Mouse (Mus musculus): ENCODE measurements around the gene Sergef. TPM values are rescaled to one million over a fixed set of nuclear protein-coding genes. Genes with fewer than 3 reads are reported as not detected.
"Not testable (repeated sequence)": the region's sequence is repeated elsewhere in the genome, so short reads cannot be mapped to it uniquely, and the experiment has no call there.

The Sergef gene
- total RNA-seq (2021) = 10 to 100 TPM; 57.3 to 61.3 TPM

- intact Hi-C loops (cut with DNase I) = loop anchor here (5.0 to 10.0 kb wide), 2 partner anchors 73 to 135 kb away; partner anchors contain the start of gene Saal1
- DNase-seq (ENCODE audit: extremely low spot score in 1 of 2, low spot score in 2 of 2) = peak; percentile 83 to 92
These were observed at the start of gene Sergef for GRCm38 (mm10) chr7:46639692-46640031. TSS of gene Sergef (minus strand) at chr7:46639807.

DNA sequence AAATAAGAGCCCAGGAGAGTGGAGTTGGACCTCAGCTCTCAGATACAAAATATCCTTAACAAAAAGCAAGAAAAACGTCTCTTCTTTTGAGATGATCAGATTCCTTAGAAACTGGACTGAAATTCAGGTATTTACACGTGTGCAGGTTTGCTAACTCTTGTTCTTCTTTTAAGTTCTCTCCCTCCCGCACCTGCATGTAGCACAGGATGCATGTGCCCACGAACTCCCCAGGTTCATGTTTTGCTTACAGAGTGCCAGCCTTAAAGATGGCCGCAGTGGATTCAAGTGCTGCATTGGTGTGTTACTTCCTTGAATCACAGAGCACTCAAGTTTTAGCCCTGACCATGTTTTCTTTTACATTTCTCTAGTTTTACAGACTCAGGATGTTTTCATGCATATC, 47.2 kb upstream of the Sergef start:
- intact Hi-C loops (cut with DNase I) = no loop called here
- DNase-seq (ENCODE audit: extremely low spot score in 1 of 2, low spot score in 2 of 2) = no peak

DNA sequence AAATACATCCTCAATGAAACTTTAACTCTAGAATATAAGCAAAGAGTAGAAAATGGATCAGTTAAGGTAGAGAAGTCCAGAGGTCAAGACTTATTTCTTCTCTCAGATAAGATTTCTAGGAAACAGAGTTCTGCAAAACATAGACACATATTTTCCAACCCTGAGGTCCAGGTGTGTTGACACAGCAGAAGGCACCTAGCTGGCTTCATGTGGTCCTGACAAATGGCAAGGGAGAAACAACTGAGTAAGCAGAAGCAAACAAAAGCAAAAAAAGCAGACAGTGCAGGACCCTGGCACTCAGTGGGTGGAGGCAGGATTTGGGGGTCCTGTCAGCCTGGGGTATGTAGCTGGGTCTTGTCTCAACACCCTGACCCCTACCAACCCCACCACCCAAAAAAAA, 41.1 kb upstream of the Sergef start:
- intact Hi-C loops (cut with DNase I) = no loop called here
- no peak for DNase-seq (ENCODE audit: extremely low spot score in 1 of 2, low spot score in 2 of 2)

DNA sequence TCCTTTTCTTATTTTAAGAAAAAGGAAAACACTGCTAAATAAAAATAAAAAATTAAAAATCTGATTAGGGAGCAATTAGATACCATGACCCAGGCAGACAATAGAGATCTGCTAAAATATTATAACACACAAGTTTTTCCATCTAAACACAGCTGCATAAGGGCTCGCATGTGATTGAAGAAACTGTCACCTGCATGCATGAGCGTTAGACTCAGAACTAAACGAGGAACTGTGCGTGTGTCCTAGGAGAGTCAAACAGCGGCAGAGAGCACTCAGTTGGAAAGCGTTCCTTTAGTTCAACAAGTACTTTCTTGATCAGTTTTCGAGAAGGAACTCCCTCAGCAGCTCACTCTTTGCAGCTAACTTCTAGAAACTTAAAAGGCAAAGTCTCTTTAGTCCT, 39.4 kb upstream of the Sergef start:
- DNase-seq (ENCODE audit: extremely low spot score in 1 of 2, low spot score in 2 of 2); intact Hi-C loops (cut with DNase I): not testable (repeated sequence)

DNA sequence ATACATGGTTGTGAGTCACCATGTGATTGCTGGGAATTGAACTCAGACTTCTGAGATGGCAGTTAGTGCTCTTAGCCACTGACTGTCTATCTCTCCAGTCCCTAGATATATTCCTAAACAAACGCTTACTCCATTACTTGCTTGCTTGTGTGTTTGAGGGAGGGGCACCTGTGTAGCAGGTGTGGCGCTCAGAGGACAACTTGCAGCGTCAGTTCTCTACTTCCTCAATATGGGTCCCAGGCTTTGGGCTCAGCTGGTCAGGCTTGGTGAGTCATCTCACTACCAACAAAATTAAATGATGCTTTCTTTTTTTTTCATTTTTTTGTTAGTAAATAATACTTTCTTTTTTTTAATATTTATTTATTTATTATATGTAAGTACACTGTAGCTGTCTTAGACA, 38.8 kb upstream of the Sergef start:
- intact Hi-C loops (cut with DNase I) = no loop called here
- DNase-seq (ENCODE audit: extremely low spot score in 1 of 2, low spot score in 2 of 2) = no peak

- intact Hi-C loops (cut with DNase I) = no loop called here
- no peak for DNase-seq (ENCODE audit: extremely low spot score in 1 of 2, low spot score in 2 of 2)
These were observed 37.3 kb upstream of the Sergef start for GRCm38 (mm10) chr7:46676808-46677360.

DNA sequence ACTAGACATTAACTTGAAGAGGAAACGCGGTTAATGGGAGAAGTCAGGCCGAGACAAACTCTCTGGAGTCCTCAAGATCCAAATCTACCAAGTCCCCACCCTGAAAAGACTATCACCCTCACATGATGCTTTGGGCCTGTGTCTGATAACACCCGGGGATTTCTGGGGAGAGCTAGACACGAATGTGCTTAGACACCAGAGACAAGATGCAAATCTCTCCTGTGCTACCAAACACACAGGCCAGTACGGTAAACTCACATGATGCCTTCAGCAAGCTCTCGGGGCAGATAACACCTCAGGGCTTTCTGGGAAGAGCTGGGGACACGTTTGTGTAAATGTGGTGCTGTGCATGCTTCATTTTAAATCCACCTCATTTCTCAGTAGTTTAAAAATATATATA, 36.3 kb upstream of the Sergef start:
- no peak for DNase-seq (ENCODE audit: extremely low spot score in 1 of 2, low spot score in 2 of 2)
- intact Hi-C loops (cut with DNase I) = no loop called here

- no peak for DNase-seq (ENCODE audit: extremely low spot score in 1 of 2, low spot score in 2 of 2)
- intact Hi-C loops (cut with DNase I) = no loop called here
These were observed 35.5 kb upstream of the Sergef start for GRCm38 (mm10) chr7:46675061-46675460.

- intact Hi-C loops (cut with DNase I) = no loop called here
These were observed 32.6 kb upstream of the Sergef start, which contains the start of gene Tph1 for GRCm38 (mm10) chr7:46672160-46672672. TSS of gene Tph1 (minus strand) at chr7:46672537.

GRCm38 (mm10) chr7:46667256-46667655, 27.6 kb upstream of the Sergef start:
- peak in 1 of 2 experiments; percentile 37 for DNase-seq (ENCODE audit: extremely low spot score in 1 of 2, low spot score in 2 of 2)
- intact Hi-C loops (cut with DNase I) = no loop called here

More at GRCm38 (mm10) chr7:46672160-46672672, 32.6 kb upstream of the Sergef start, which contains the start of gene Tph1:
- DNase-seq (ENCODE audit: extremely low spot score in 1 of 2, low spot score in 2 of 2) = no peak

- DNase-seq (ENCODE audit: extremely low spot score in 1 of 2, low spot score in 2 of 2) = peak in 1 of 2 experiments; percentile 31
- intact Hi-C loops (cut with DNase I) = no loop called here
These were observed 25.6 kb upstream of the Sergef start for GRCm38 (mm10) chr7:46665236-46665635.

DNA sequence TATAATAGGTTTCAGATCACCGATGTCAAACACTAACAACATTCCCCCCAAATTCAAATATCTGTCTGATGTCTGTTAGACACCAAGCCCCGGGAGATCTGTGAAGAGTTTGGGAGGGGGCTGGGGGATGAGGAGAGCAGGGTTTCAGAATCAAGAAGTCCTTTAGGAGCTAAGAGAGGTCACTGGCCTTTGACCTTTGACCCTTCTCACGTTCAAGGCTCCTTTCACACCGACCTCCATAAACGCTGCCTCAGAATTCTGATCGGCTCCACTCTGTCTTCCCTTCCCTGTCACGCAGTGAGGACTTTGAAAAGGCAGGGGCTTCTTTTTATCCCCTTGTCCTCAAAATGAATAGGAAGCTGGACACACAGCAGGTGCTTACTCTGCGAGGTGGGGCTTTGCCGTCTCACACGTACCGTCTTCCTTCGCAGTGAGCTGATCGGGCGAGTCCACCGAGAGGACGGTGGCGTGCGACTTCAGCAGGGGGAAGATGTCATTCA, 22.0 kb upstream of the Sergef start:
- no peak for DNase-seq (ENCODE audit: extremely low spot score in 1 of 2, low spot score in 2 of 2)
- intact Hi-C loops (cut with DNase I) = no loop called here

GRCm38 (mm10) chr7:46652279-46652678, 12.7 kb upstream of the Sergef start:
- intact Hi-C loops (cut with DNase I) = no loop called here
- DNase-seq (ENCODE audit: extremely low spot score in 1 of 2, low spot score in 2 of 2) = no peak

DNA sequence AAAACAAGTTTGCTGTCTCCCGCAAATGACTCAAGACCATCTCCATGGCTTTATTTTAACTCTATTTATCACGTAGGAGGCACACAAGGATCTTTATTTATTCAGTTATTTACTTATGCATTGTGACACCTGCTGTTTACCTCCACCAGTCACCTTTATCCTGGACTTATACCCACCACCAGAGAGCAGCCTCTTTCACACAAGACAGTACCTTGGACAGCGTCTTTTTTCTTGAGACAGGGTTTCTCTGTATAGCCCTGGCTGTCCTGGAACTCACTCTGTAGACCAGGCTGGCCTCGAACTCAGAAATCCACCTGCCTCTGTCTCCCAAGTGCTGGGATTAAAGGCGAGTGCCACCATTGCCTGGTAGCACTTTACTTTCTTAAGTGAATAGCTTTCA, 10.6 kb upstream of the Sergef start:
- DNase-seq (ENCODE audit: extremely low spot score in 1 of 2, low spot score in 2 of 2); intact Hi-C loops (cut with DNase I): not testable (repeated sequence)

DNA sequence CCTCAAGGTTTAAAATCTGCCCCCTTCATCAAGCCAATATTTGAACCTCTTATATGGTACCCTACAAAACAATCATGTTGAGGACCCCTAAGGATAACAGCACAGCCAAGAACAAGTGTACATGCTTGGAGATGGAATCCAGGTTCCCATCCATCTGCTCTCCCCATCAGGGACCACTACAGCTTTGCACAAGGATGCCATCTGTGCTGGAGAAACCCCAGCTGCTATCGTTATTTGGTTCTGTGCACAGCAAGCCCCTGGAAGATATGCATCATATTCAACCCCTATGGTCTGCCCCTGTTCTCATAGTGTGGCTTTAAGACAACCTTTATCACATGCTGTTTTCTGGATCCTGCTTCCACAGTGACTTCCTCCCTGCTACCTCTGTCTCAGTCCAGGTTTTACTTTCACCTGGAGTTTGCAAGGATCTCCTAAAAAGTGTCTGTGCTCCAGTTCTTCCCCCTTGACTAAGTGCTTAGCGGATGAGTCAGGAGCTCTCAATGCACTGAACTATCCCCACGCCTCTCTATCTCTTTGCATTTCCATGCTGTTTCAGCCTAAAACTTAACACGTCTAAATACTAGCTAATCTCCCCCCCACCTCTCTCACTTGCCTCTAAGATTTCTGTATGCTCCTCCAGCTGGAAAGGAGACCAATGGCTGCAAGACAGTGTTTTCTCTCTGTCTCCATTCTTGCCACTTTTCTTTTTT, 9.0 kb upstream of the Sergef start:
- intact Hi-C loops (cut with DNase I) = no loop called here
- no peak for DNase-seq (ENCODE audit: extremely low spot score in 1 of 2, low spot score in 2 of 2)

- intact Hi-C loops (cut with DNase I) = loop anchor here (5.0 kb wide), 1 partner anchor 69 kb away; the partner anchor contains the start of gene Saal1
- DNase-seq (ENCODE audit: extremely low spot score in 1 of 2, low spot score in 2 of 2) = no peak
These were observed 3.6 kb upstream of the Sergef start for GRCm38 (mm10) chr7:46643172-46643571.

DNA sequence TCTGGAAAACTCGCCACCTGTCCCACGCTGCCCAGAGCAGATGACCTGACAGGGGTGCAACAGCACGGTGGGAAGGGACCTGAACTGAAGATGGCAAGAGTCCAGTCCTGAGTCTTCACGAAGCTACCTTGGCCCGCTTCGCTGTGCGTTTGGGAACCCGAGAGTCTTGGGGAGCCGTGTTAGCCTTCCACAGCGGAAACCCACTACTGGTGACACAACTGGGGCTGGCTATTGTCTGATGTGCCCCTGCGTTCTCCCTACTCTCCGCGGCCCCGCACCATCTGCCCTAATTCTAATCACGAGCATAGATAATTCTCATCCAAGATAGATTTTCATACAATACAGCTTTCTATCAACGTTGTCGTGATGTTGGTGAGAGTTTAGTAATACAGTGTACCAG, 455 bp upstream of the Sergef start:
- peak in 1 of 2 experiments; percentile 31 for DNase-seq (ENCODE audit: extremely low spot score in 1 of 2, low spot score in 2 of 2)
- intact Hi-C loops (cut with DNase I) = loop anchor here (5.0 kb wide), 1 partner anchor 72 kb away; the partner anchor contains the start of gene Saal1

DNA sequence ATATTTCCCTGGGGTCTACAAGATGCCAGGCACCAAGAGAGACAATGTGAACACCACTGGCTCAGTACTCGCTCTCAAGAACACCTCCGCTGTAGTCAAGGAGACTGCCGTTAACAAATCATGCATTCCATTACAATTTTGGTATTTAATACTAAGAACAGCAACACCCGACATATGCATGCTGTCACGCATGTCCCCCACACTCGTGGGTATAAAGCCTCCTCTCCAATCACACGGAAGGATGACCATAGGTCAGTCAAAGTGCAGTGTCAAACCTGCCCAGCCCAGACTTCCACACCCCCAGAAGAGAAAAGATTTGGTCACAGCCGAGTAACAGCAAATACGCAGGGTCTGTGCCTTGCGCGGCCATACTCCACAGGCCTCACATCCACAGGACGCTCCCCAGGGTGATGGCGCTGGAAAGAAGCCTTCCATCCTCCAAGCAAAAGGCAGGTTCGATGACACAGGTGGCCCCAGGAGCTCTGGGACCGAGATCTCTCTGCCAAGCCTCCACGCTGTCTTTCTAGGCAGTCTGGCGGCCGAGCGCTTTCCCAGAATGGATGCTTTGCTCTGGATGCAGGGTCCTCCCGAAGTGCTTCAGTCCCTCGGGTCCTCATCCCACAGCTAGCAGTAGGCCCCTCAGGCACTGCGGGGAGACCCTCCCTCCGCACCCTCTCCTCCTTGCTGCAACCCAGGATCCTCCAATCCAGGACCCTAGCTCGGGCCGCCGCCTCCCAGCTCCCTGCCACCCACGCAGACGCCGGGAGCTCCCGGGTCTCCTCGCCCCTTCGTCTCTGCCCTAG, 517 bp downstream of the Sergef start:
- intact Hi-C loops (cut with DNase I) = loop anchor here (10.0 kb wide), 1 partner anchor 136 kb away; no protein-coding TSS in a partner anchor
- DNase-seq (ENCODE audit: extremely low spot score in 1 of 2, low spot score in 2 of 2) = no peak

GRCm38 (mm10) chr7:46628375-46628975, 11.1 kb downstream of the Sergef start:
- no peak for DNase-seq (ENCODE audit: extremely low spot score in 1 of 2, low spot score in 2 of 2)

More at GRCm38 (mm10) chr7:46628375-46628975, 11.1 kb downstream of the Sergef start:
- intact Hi-C loops (cut with DNase I) = no loop called here

Data from left cerebral cortex, postnatal 10 days (tissue).